Mouse (Mus musculus) left cerebral cortex, adult 8-10 months (tissue): ENCODE data around the gene Npas2. TPM values are rescaled to one million over a fixed set of nuclear protein-coding genes. Genes with fewer than 3 reads are reported as not detected.

ENCODE experiments used
- DNase-seq, 2 experiments: peaks; one replicate each; pipeline ENCODE4 v3.0.0; 2022; ENCODE audit warnings: low spot score in 2 of 2
- total RNA-seq, 4 experiments: library from RNA; stranded (reverse); gene quantifications; 2 replicates each; pipeline ENCODE4 v1.2.4; 2022

Npas2 gene
- total RNA-seq, 4 experiments from 2014 or later: 53.6 to 61.4 (median 58.7) TPM

DNA sequence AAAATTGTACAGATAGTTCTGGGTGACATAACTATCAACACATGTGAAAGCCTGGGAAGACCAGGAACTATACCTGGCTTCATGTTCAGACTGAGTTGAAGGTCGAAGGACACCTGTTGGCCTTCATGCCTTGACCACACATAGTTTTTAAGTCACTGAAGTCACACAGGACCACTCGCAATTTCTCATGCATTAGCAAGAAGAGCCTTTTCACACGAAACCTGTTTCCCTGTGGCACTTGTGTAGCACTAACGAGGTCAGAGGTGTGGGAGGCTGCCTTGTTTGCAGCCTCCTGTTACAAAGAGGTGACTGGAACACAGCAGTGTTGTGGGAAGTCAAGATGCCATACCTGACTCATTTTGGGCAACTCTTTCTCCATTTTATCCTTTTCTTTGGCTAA lies 179.8 kb downstream of the Npas2 start:
- DNase-seq: no peak

- DNase-seq: no peak
Observed at GRCm38 (mm10) chr1:39374231-39374809, 180.8 kb downstream of the Npas2 start.

- DNase-seq: no peak
Observed at GRCm38 (mm10) chr1:39376121-39376520, 182.6 kb downstream of the Npas2 start.

- DNase-seq: no peak
Observed at GRCm38 (mm10) chr1:39376726-39377240, 183.3 kb downstream of the Npas2 start.

DNA sequence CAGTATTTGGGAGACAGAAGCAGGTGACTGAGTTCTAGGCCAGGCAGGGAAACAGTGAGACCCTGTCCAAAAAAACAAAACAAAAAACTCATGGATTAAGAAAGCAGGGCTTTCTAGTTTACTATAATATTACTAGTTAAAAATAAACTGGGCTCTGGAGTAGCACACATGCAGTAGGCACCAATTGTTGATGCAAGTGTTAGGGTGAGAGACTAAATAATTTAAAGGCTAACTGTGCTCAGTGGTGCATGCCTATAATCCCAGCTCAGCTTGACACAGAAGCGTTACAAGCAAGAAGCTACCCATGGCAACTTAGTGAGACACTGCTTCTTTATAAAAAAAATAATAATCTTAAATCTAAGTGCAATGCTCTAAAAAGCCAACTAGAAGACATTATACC lies 185.0 kb downstream of the Npas2 start:
- no peak for DNase-seq

GRCm38 (mm10) chr1:39379021-39379420 lies 185.5 kb downstream of the Npas2 start:
- DNase-seq: no peak

- no peak for DNase-seq
Observed at GRCm38 (mm10) chr1:39381017-39381416, 187.5 kb downstream of the Npas2 start.

- no peak for DNase-seq
Observed at GRCm38 (mm10) chr1:39384914-39385313, 191.4 kb downstream of the Npas2 start.

- DNase-seq: no peak
Observed at GRCm38 (mm10) chr1:39386456-39386855, 192.9 kb downstream of the Npas2 start.

DNA sequence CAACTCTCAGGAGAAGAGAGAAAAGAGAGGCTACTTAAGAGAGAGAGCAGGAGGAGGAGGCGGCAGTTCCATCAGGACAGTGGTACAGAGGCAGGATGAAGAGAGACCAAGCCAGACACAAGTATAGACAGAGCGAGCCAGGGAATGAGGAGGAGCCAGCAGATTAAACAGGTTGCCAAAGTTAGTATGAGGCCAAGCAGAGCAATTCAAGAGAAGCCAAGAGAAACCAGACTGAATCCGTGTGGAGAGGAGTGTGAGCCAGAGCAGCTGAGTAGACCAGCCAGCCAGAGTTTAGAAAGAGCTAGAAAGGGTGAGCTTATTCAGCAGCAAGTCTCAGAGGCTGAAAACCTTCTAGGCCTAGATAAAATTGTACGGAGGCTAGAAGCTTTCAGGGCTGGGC lies 194.0 kb downstream of the Npas2 start:
- DNase-seq: no peak

DNA sequence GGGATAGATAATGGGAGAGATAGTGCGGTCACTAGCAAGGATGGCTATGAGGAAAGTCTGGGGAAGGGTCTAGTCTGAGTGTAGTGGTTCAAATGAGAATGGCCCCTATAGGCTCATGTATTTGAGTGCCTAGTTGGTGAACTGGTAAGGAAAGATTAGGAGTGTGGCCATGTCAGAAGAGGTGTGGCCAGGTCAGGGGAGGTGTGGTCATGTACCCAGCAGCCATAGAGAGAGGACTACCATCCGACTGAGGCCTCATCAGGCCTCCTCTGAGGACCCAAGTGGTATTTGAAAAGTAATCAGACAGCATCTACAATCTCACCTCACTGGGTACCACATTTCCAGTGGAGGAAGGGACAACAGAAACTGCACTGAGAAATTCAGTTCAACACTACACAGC lies 194.6 kb downstream of the Npas2 start:
- no peak for DNase-seq

DNA sequence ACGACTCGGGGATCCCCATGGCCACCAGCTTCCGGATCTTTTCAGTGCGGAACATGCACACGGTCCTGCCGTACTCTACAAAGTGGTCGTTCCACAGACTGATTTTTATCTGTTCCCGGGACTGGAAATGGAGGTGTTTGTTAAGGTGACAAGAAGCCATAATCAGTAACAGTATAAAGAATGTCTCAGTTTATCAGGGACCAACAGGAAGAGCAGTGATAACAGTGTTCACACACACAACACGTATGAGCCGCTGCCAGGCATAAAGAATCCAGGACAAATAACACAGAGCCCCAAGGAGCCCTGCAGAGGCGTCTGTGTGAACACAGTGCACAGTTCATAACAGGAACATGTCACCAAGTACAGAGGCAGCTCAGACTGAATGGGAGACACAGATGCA lies 195.8 kb downstream of the Npas2 start:
- DNase-seq: no peak

GRCm38 (mm10) chr1:39391652-39392051 lies 198.1 kb downstream of the Npas2 start:
- DNase-seq: no peak

DNA sequence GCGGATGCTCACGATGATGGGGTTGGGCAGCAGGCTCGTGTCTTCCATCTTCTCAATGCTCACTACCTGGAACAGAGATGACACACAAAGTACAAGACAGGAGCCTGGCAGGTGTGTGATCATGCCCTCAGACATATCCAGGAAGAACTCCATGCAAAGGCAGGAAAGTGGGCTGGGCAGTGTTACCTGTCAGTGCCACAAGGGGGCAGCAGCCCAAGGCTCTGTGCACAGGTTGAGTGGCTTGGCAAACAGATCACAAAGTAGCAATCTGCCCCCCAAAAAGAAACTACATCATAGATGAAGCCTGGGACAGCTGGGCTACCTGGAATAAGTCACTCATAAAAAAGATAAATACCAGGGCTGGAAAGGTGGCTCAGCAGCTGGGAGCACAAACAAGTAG lies 198.7 kb downstream of the Npas2 start:
- DNase-seq: peak; percentile 41 to 84

DNA sequence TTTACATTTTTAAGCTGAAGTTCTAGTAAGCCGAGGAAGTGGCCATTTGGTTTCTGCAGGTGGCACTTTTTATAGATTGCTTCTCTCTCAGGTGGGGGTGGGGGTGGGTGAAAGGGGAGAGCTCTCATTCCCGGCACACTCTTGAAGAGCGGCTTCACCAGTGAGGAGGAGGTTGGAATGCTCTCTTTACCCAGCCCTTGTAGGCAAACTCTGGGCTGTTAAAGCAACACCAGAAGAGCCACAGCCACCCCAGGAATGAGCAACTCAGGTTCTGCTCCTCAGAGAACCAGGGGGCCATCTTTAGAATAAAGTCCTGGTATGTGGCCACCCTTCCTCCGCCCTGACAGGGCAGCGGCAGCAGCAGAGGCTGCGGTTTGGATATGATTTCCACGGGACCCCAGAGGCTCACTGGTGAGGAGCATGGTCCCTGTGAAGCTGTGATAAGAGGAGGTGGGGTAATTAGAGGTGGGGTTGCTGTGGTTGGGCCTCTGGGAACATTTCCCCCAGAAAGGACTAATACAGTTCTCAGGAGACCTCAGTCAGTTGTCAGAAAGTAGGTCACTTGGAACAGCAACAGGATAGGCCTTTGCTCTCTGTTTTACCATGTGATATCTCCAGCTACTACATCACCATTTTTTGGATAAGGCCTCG lies 199.8 kb downstream of the Npas2 start:
- DNase-seq: no peak

- no peak for DNase-seq
Observed at GRCm38 (mm10) chr1:39394096-39394495, 200.6 kb downstream of the Npas2 start.

DNA sequence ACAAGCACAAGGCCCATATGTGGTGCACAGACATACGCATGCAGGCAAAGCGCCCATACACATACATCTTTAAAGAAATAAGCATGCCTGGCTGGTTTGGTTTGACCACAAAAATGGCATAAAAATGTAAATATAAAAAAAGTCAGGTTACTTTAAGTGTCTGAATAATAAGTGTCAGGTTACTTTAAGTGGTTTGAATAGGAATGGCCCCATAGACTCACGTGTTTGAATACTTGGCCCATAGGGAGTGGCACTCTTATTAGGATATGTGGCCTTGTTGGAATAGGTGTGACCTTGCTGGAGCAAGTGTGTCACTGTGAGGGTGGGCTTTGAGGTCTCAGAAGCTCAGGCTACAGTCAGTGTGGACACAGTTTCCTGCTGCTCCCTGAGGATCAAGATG lies 201.1 kb downstream of the Npas2 start:
- no peak for DNase-seq

- DNase-seq: no peak
Observed at GRCm38 (mm10) chr1:39396347-39396746, 202.8 kb downstream of the Npas2 start.

- no peak for DNase-seq
Observed at GRCm38 (mm10) chr1:39398284-39398683, 204.8 kb downstream of the Npas2 start.

DNA sequence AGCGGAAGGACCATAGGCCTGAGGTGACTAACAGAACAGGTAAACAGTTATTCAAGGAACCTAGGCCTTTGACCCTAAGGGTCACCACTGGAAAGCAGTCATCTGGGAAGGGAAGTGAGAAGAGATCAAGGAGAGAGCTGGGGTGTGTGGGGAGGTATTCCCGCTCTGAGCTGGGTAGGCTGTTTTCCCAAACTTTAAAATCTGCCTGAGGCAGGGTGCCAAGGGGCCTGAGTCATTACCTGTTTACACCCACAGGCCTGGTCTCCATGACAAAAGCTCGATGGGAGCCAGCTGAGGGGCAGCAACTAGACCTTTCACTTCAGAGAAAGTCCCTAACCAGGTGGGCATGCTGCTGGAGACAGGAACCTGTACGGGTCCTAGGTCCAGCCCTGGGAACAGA lies 205.7 kb downstream of the Npas2 start:
- no peak for DNase-seq

DNA sequence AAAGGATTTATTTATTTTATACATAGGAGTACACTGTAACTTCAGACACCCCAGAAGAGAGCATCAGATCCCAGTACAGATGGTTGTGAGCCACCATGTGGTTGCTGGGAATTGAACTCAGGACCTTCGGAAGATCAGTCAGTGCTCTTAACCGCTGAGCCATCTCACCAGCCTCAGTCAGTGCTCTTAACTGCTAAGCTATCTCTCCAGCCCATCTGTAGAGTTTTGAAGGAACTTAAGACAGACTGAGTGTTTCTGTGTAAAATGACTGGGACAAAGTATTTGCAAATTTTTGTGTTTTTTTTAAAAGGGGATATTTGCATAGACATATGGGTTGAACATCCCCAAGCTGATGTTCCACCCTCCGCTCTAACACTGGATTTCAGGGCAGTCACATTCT lies 206.6 kb downstream of the Npas2 start:
- no peak for DNase-seq

DNA sequence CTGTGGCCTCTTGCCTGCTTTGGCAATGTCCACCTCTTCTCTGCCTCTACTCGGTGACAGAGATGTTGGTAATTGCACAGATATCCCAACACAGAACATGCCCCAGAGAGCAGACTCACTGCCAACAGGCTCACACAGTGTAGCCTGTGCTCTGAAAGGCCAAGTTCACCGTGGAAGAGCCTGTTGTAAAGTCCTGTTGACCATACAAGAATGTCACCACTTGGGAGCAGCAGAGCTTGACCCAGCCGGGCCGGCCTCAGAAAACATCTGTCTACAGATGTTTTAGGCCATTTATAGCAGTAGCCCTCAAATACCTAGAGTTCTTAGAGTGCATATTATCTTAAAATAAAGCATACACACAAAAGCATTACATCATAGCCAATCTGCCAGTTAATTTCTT lies 213.6 kb downstream of the Npas2 start:
- no peak for DNase-seq

- no peak for DNase-seq
Observed at GRCm38 (mm10) chr1:39408123-39408522, 214.6 kb downstream of the Npas2 start.
